Mouse (Mus musculus) heart, postnatal 0 days (tissue): Measurements from ENCODE around the gene Csf2ra. TPM values are rescaled to one million over a fixed set of nuclear protein-coding genes. Genes with fewer than 3 reads are reported as not detected.
"Not testable (repeated sequence)": the region's sequence is repeated elsewhere in the genome, so short reads cannot be mapped to it uniquely, and the experiment has no call there.

Experiments used
- ATAC-seq: fragments of 200-750 bp; cut with Nextera tagmentation; 2 replicates; pipeline ENCODE4 v1.8.0; 2017; ENCODE audit warnings: low read depth, moderate number of reproducible peaks, moderate library complexity; ENCODE audit not compliant: insufficient read depth
- DNase-seq: peaks from one replicate; pipeline ENCODE4 v3.0.0-alpha.2; 2016; ENCODE audit warnings: low spot score
- H3K27ac ChIP-seq: fragments of 300-500 bp; sonication (generic); 2 replicates; pipeline ENCODE4 v1.5.1; 2014; ENCODE audit warnings: low read depth, mild to moderate bottlenecking
- H3K27me3 ChIP-seq: fragments of 300-500 bp; sonication (generic); 2 replicates; pipeline ENCODE4 v1.6.1; 2014; ENCODE audit warnings: low read length, mixed read lengths; ENCODE audit not compliant: control insufficient read depth, insufficient read depth
- H3K36me3 ChIP-seq: fragments of 300-500 bp; sonication (generic); replicated peaks from 2 replicates; pipeline ENCODE4 v1.6.1; 2014; ENCODE audit warnings: low read length, mixed read lengths; ENCODE audit not compliant: control insufficient read depth, insufficient read depth
- H3K4me1 ChIP-seq: fragments of 300-500 bp; sonication (generic); 2 replicates; pipeline ENCODE4 v1.6.1; 2014; ENCODE audit warnings: antibody characterized with exemption; ENCODE audit not compliant: control insufficient read depth, insufficient read depth
- H3K4me2 ChIP-seq: fragments of 300-500 bp; sonication (generic); 2 replicates; pipeline ENCODE4 v1.6.1; 2014; ENCODE audit warnings: low read depth, mild to moderate bottlenecking, low read length, moderate library complexity
- H3K4me3 ChIP-seq: fragments of 300-500 bp; sonication (generic); 2 replicates; pipeline ENCODE4 v1.5.1; 2014; ENCODE audit warnings: low read depth, low read length
- H3K9ac ChIP-seq: fragments of 300-500 bp; sonication (generic); replicated peaks from 2 replicates; pipeline ENCODE4 v1.6.1; 2014; ENCODE audit warnings: low read depth, low read length, mixed read lengths
- H3K9me3 ChIP-seq: fragments of 300-500 bp; sonication (generic); replicated peaks from 2 replicates; pipeline ENCODE4 v1.6.1; 2016; ENCODE audit warnings: low read length; ENCODE audit not compliant: control insufficient read depth
- CTCF ChIP-seq: IDR thresholded peaks from 2 replicates; pipeline ENCODE4 v1.5.1; 2016; ENCODE audit warnings: antibody characterized with exemption, control low read depth, low read depth
- EP300 ChIP-seq: IDR thresholded peaks from 2 replicates; pipeline ENCODE4 v1.6.1; 2016; ENCODE audit warnings: antibody characterized with exemption, low read depth
- WGBS: fragments of 180-500 bp; shearing (Covaris S2); extraction: QIAGEN DNeasy Blood & Tissue Kit; methylation state at CpG from one replicate; pipeline ENCODE4 v1.1.7; 2014; 5-methylcytosine and 5-hydroxymethylcytosine counted together
- polyA plus RNA-seq: library from polyadenylated mRNA; unstranded; fragments of >200 nt; fragmentation: Nextera tagmentation; extraction: Ambion mirVana; gene quantifications from 2 replicates; pipeline ENCODE4 v1.2.1, GENCODE M21; 2015
- total RNA-seq: library from RNA; depleted of rRNA; stranded (reverse); fragments of >200 nt; gene quantifications from 2 replicates; pipeline ENCODE4 v1.2.3, GENCODE M21; 2014; ENCODE audit warnings: low replicate concordance

Gene Csf2ra
- total and polyA plus RNA-seq, 2 experiments from 2014 or later = 15.5 to 24.5 TPM

DNA sequence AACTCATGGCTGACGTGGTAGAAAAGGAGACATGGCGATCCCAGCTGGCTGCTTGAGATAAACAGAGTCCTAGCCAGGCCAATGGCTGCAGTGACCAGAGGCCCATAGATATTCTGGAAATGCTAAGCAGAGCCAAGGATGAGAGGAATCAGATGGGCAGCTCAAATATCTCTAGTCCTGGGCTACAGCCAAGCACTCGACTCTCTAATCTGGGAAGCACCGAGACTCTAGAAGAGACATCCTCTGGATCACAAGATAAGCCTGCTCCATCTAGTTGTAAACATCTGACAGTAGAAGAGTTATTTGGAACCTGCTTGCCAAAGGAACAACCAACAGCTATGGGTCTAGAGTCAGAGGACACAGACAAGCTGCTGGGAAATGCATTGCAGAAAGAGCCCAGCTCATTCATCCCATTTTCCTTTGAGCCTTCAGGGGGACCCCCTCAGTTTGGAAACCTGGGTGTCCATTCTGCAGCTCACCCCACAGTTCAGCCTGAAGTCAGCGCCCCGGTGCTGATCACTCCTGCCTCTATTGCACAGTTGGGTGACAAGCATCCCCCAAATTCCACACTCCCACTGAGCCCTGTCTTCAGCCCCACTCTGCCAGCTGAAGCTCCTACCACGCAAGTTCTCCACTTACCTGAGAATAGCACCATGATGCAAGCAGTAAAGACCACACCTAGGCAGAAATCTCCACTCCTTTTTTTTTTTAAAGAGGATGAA, 28.1 kb upstream of the Csf2ra start:
- ATAC-seq (no peak), DNase-seq (no peak)
- H3K4me1 ChIP-seq = no peaks in the 10 kb centered on the region
- H3K4me3 ChIP-seq = no peak overlapping the region
- H3K9me3 ChIP-seq = no peaks in the 10 kb centered on the region
- H3K9ac ChIP-seq = no peak overlapping the region
- H3K36me3 ChIP-seq = no peaks in the 10 kb centered on the region
- no peaks in the 10 kb centered on the region for H3K27me3 ChIP-seq
- no peak overlapping the region for H3K4me2 ChIP-seq
- TF ChIP-seq CTCF = no peak
- no peak for TF ChIP-seq EP300
- H3K27ac ChIP-seq = no peak overlapping the region
- 72% methylated on average over 7 of the region's 7 CpGs for WGBS

DNA sequence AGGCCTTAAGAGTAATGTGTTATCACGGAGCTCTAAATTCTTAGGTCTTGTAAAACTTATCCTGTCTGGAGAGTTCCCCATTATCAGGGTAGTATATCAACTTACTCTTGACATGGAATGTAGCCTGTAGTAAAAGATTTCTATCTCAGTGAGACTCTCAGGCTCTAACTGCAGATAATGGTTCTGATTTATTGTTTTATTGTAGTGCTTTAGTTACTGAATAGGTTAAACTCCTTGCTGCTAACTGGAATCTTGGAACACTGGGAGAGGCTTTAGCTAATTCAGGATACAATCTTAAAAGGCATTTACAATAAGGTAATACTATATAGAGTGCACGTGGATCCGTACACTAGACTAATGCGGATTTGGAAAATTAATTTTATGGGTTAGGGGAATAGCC, 19.1 kb upstream of the Csf2ra start:
- not testable (repeated sequence) for H3K4me1 ChIP-seq, H3K36me3 ChIP-seq, H3K27ac ChIP-seq, ATAC-seq, H3K27me3 ChIP-seq, H3K9ac ChIP-seq, DNase-seq, H3K4me3 ChIP-seq, H3K4me2 ChIP-seq, H3K9me3 ChIP-seq
- 74% methylated on average over 4 of the region's 4 CpGs for WGBS

- TF ChIP-seq CTCF (no peak), EP300 (no peak)
- no peak for ATAC-seq
- 37% methylated on average over 5 of the region's 5 CpGs for WGBS
These were observed 16.6 kb upstream of the Csf2ra start for GRCm38 (mm10) chr19:61244721-61245436.

GRCm38 (mm10) chr19:61237967-61238366, 9.7 kb upstream of the Csf2ra start:
- no peaks in the 10 kb centered on the region for H3K36me3 ChIP-seq
- H3K4me3 ChIP-seq = no peak overlapping the region
- H3K9me3 ChIP-seq = no peaks in the 10 kb centered on the region
- H3K4me1 ChIP-seq = no peaks in the 10 kb centered on the region
- ATAC-seq (no peak), DNase-seq (no peak)
- no peak overlapping the region for H3K9ac ChIP-seq
- TF ChIP-seq CTCF = no peak
- no peak for TF ChIP-seq EP300
- H3K4me2 ChIP-seq = no peak overlapping the region
- no peaks in the 10 kb centered on the region for H3K27me3 ChIP-seq
- WGBS = 62% methylated on average over 2 of the region's 2 CpGs
- H3K27ac ChIP-seq = no peak overlapping the region

More at GRCm38 (mm10) chr19:61244721-61245436, 16.6 kb upstream of the Csf2ra start:
- Histone ChIP-seq H3K4me1 (no peaks in the 10 kb centered on the region), H3K9me3 (no peaks in the 10 kb centered on the region), H3K36me3 (no peaks in the 10 kb centered on the region), H3K4me3 (no peak overlapping the region), H3K27ac (no peak overlapping the region), H3K4me2 (no peak overlapping the region), H3K27me3 (no peaks in the 10 kb centered on the region), H3K9ac (no peak overlapping the region)
- no peak for DNase-seq

GRCm38 (mm10) chr19:61234532-61234931, 6.3 kb upstream of the Csf2ra start:
- ATAC-seq (no peak), DNase-seq (no peak)
- no peaks in the 10 kb centered on the region for H3K36me3 ChIP-seq
- no peak overlapping the region for H3K9ac ChIP-seq
- no peak overlapping the region for H3K4me2 ChIP-seq
- no peaks in the 10 kb centered on the region for H3K27me3 ChIP-seq
- no peaks in the 10 kb centered on the region for H3K9me3 ChIP-seq
- H3K4me1 ChIP-seq = no peaks in the 10 kb centered on the region
- whole genome bisulfite sequencing = 37% methylated on average over 5 of the region's 5 CpGs
- no peak overlapping the region for H3K4me3 ChIP-seq
- no peak overlapping the region for H3K27ac ChIP-seq
- TF ChIP-seq EP300 = no peak
- no peak for TF ChIP-seq CTCF
